Mouse (Mus musculus): Measurements from ENCODE around the gene Fyb. TPM values are rescaled to one million over a fixed set of nuclear protein-coding genes. Genes with fewer than 3 reads are reported as not detected.

Fyb gene
- polyA plus RNA-seq, 1 experiment from 2014 or later, result 10.3 TPM

DNA sequence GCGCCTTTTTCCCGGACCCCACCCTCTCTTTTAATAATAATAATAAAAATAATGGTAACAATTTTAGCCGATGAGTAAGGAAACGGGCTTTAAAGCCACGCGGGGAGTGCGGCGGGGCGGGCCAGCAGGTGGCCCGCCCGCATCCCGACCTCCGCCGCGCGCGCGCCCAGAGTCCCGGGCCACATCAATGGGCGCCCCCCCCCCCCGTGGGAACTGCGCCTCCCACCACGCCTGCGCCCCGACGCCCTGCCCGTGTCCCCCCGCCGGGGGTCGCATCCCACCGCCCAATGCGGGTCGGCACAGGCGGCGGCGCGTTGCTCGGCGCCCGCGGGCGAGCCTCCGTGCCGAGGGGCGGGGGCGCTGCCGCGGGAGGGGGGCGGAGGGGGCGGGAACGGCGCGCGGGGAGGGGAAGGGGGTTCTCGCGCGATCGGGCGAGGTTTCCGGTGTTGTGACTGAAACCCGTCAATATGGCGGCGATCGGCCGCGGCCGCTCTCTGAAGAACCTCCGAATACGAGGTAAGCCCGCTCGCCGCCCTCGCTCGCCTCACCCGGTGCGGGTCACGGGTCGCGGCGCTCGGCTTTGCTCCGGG is 185.4 kb downstream of the Fyb start, which contains the start of gene Rictor:
Rictor (plus strand) TSS at position 444 of the 590 bp plus-strand sequence.
- WGBS, result under 1% methylated on average over 53 of the region's 82 CpGs

DNA sequence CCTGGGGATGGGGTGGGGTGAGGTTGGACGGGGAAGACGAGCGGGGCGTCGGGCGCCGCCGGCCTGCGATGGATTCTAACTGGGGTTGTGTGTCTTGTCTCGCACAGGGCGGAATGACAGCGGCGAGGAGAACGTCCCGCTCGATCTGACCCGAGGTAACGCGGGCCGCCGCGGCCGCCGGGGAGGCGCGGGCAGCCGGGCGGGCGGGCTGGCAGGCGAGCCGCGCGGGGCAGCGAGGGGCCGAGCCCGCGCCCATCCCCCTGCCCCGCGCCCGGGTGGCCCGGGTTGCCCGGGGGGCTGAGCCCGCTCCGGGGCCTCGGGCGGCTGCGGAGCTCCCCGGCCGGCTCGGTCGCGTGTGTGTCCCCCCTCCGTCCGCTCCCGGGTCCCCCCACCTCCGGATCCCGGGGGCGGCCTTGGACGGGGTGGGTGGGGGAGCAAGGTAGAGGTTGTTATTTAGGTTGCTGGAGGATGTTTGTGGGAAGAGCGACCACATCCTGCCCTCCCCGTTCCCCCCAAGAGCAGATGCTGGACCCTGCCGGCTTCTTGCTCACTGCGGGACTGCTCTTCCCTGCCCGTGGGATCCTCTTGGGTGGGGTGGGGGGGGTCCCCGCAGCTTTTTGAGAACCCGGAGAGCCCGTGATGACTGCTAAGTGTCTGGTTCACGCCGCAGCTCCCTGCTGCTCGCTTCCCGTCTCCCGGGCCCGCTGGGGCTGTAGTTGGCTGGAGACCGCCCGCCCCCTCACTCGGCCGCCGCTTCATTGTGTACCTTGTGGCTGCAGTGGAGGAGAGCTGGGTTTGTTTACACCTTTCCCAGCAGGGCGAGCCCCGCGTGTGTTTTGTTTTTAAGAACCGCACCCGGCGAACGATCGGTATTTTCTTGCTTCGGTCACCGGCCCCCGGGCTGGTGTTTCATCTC is 186.1 kb downstream of the Fyb start:
- Histone ChIP-seq H3K36me3 (ENCODE audit: control insufficient read depth, insufficient read depth, low read length) (no peaks in the 10 kb centered on the region), H3K4me1 (ENCODE audit: control insufficient read depth, insufficient read depth, low read length) (peaks cover 35% of the 10 kb centered on the region), H3K4me2 (ENCODE audit: low read depth, low read length) (peak overlapping the region; percentile 88), H3K9ac (ENCODE audit: low read depth, low read length) (peak overlapping the region; percentile 95), H3K9me3 (ENCODE audit: control insufficient read depth, low read length) (no peaks in the 10 kb centered on the region), H3K27ac (ENCODE audit: low read length) (peak overlapping the region; percentile 94), H3K4me3 (ENCODE audit: low read length) (peak overlapping the region; percentile 96), H3K27me3 (replicated peaks; ENCODE audit: control insufficient read depth, insufficient read depth, low read length) (0 out of 2 replicates have a peak, but pooled peaks cover 2% of the 10 kb centered on the region)
- WGBS, result under 1% methylated on average over 71 of the region's 89 CpGs
- ATAC-seq, result peak; percentile 74

More for the DNA sequence above, 185.4 kb downstream of the Fyb start, which contains the start of gene Rictor:
- Histone ChIP-seq H3K27ac (ENCODE audit: low read length) (peak within 1 kb of the TSS; percentile 94), H3K36me3 (ENCODE audit: control insufficient read depth, insufficient read depth, low read length) (no peaks in the 10 kb centered on the region), H3K9me3 (ENCODE audit: control insufficient read depth, low read length) (no peaks in the 10 kb centered on the region), H3K9ac (ENCODE audit: low read depth, low read length) (peak within 1 kb of the TSS; percentile 95), H3K4me2 (ENCODE audit: low read depth, low read length) (peak within 1 kb of the TSS; percentile 88), H3K4me3 (ENCODE audit: low read length) (peak within 1 kb of the TSS; percentile 96), H3K27me3 (replicated peaks; ENCODE audit: control insufficient read depth, insufficient read depth, low read length) (0 out of 2 replicates have a peak, but pooled peaks cover 2% of the 10 kb centered on the region), H3K4me1 (ENCODE audit: control insufficient read depth, insufficient read depth, low read length) (peaks cover 28% of the 10 kb centered on the region)
- peak; percentile 87 for ATAC-seq

DNA sequence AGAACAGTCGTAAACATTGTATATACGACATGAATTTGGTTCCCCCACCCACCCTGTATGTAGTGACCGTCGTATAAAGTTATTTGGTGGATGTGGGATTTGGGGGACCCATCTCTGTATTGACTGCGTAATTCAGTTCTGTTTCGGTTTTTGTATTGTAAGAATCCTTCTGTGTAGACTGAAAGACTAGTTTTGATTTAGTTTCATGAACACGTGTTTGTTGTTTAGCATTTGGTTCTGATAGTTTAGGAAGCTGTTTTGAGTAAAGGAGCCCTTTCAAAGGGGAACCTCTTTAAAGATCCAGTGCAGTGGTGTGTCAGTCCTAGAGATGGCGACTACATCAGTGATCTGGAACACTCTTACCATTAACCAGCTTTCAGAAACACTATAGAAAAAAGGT is 187.0 kb downstream of the Fyb start:
- Histone ChIP-seq H3K9ac (ENCODE audit: low read depth, low read length) (peak overlapping the region; percentile 95), H3K27me3 (replicated peaks; ENCODE audit: control insufficient read depth, insufficient read depth, low read length) (0 out of 2 replicates have a peak, but pooled peaks cover 2% of the 10 kb centered on the region), H3K9me3 (ENCODE audit: control insufficient read depth, low read length) (no peaks in the 10 kb centered on the region), H3K4me2 (ENCODE audit: low read depth, low read length) (peak overlapping the region; percentile 88), H3K27ac (ENCODE audit: low read length) (no peak overlapping the region), H3K4me1 (ENCODE audit: control insufficient read depth, insufficient read depth, low read length) (peaks cover 40% of the 10 kb centered on the region), H3K4me3 (ENCODE audit: low read length) (peak overlapping the region; percentile 96), H3K36me3 (ENCODE audit: control insufficient read depth, insufficient read depth, low read length) (no peaks in the 10 kb centered on the region)
- 22% methylated on average over 8 of the region's 8 CpGs for WGBS
- no peak for ATAC-seq

DNA sequence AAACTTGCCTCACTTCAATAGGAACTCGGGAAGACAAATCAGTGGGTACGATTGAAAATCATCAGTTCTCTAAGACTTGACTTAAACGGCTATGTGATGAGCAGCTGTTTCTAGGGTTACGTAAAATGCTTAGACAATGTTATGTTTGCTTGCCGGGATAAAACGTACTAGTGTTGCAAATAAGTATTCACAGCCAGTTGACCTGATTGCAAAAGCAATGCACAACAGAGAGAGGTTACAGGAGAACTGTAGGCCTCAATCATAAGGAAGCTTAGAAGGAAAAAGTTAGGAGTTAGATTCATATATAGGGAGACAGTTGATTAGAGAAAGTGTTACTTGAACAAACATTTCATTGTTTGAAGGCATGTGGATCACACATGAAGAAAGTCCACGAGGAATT is 187.7 kb downstream of the Fyb start:
- Histone ChIP-seq H3K27ac (ENCODE audit: low read length) (no peak overlapping the region), H3K4me1 (ENCODE audit: control insufficient read depth, insufficient read depth, low read length) (peaks cover 47% of the 10 kb centered on the region), H3K36me3 (ENCODE audit: control insufficient read depth, insufficient read depth, low read length) (no peaks in the 10 kb centered on the region), H3K4me2 (ENCODE audit: low read depth, low read length) (no peak overlapping the region), H3K27me3 (replicated peaks; ENCODE audit: control insufficient read depth, insufficient read depth, low read length) (0 out of 2 replicates have a peak, but pooled peaks cover 2% of the 10 kb centered on the region), H3K4me3 (ENCODE audit: low read length) (no peak overlapping the region), H3K9me3 (ENCODE audit: control insufficient read depth, low read length) (no peaks in the 10 kb centered on the region), H3K9ac (ENCODE audit: low read depth, low read length) (no peak overlapping the region)
- ATAC-seq, result no peak
- 63% methylated on average over 7 of the region's 7 CpGs for WGBS

DNA sequence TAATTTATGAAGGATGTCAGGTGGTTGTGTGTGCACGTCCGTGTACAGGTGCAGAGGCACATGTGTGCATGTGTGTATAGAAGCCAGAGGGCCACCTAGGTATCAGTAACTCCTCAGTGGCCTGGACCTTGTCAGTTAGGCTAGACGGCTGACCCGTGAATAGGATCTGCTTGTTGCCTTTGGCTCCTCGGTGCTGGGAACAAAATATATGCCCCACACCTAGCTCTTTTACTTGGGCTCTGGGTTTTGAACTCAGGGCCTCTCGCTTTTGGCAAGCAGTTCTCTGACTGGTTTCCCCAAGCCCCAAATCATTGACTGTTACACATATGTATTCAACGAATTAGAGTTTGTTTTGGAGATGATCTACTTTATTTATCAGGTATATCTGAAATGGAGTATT is 188.6 kb downstream of the Fyb start:
- 82% methylated on average over 7 of the region's 7 CpGs for WGBS

More for the DNA sequence above, 188.6 kb downstream of the Fyb start:
- no peak overlapping the region for H3K4me3 ChIP-seq (ENCODE audit: low read length)
- ATAC-seq, result no peak
- no peak overlapping the region for H3K27ac ChIP-seq (ENCODE audit: low read length)
- no peak overlapping the region for H3K9ac ChIP-seq (ENCODE audit: low read depth, low read length)
- no peak overlapping the region for H3K4me2 ChIP-seq (ENCODE audit: low read depth, low read length)
- H3K36me3 ChIP-seq (ENCODE audit: control insufficient read depth, insufficient read depth, low read length), result no peaks in the 10 kb centered on the region
- no peaks in the 10 kb centered on the region for H3K9me3 ChIP-seq (ENCODE audit: control insufficient read depth, low read length)
- no peaks in the 10 kb centered on the region for H3K27me3 ChIP-seq (replicated peaks; ENCODE audit: control insufficient read depth, insufficient read depth, low read length)
- H3K4me1 ChIP-seq (ENCODE audit: control insufficient read depth, insufficient read depth, low read length), result peaks cover 47% of the 10 kb centered on the region

Other genes with a start within 250 kb of the Fyb start
- gene Dab2, start 223.1 kb upstream of the Fyb start, polyA plus RNA-seq (2015; fragmentation: Nextera tagmentation; extraction: Ambion mirVana), result 55.5 and 73.7 TPM in 2 replicates
- gene C9, start 77.5 kb upstream of the Fyb start, polyA plus RNA-seq (2015; fragmentation: Nextera tagmentation; extraction: Ambion mirVana), result 4.2 and 5.1 TPM in 2 replicates
- 32.8 and 33.0 TPM in 2 replicates for gene Rictor, start 185.5 kb downstream of the Fyb start, polyA plus RNA-seq (2015; fragmentation: Nextera tagmentation; extraction: Ambion mirVana)